Mouse (Mus musculus) liver, embryonic 14.5 days (tissue): ENCODE results near the gene Cbx8. TPM values are rescaled to one million over a fixed set of nuclear protein-coding genes. Genes with fewer than 3 reads are reported as not detected.

Experiments
- ATAC-seq: fragments of 200-750 bp; cut with Nextera tagmentation; 2 replicates; pipeline ENCODE4 v1.8.0; 2017; ENCODE audit warnings: moderate number of reproducible peaks, mild to moderate bottlenecking, moderate library complexity; ENCODE audit not compliant: insufficient read depth
- DNase-seq, 3 experiments: peaks; one replicate each; pipeline ENCODE4 v3.0.0-alpha.2; 2012 to 2013; ENCODE audit warnings: low read depth in 3 of 3, low spot score in 3 of 3
- H3K27ac ChIP-seq: fragments of 300-500 bp; sonication (generic); 2 replicates; pipeline ENCODE4 v1.5.1; 2014; ENCODE audit warnings: moderate library complexity, mild to moderate bottlenecking, control low read depth, inconsistent platforms
- H3K27me3 ChIP-seq: fragments of 300-500 bp; sonication (generic); 2 replicates; pipeline ENCODE4 v1.6.1; 2014; ENCODE audit warnings: mild to moderate bottlenecking, low read length, moderate library complexity; ENCODE audit not compliant: control insufficient read depth, insufficient read depth
- H3K36me3 ChIP-seq: fragments of 300-500 bp; sonication (generic); replicated peaks from 2 replicates; pipeline ENCODE4 v1.6.1; 2014; ENCODE audit warnings: low read depth; ENCODE audit not compliant: control insufficient read depth, insufficient read depth
- H3K4me1 ChIP-seq, 2 experiments: fragments of 200-500 bp in 1 of 2; fragments of 300-500 bp in 1 of 2; sonication (generic) in 1 of 2; replicated peaks; 2 replicates each; pipeline ENCODE4 v1.6.1; 2012 to 2014; ENCODE audit warnings: antibody characterized with exemption in 1 of 2, inconsistent platforms in 1 of 2, low read length in 1 of 2; ENCODE audit not compliant: control insufficient read depth in 2 of 2, insufficient read depth in 2 of 2
- H3K4me2 ChIP-seq: fragments of 300-500 bp; sonication (generic); 2 replicates; pipeline ENCODE4 v1.6.1; 2014; ENCODE audit warnings: low read depth, mild to moderate bottlenecking, control low read depth, moderate library complexity
- H3K4me3 ChIP-seq, 2 experiments: fragments of 200-500 bp in 1 of 2; fragments of 300-500 bp in 1 of 2; sonication (generic) in 1 of 2; 2 replicates each; pipeline ENCODE4 v1.5.1; 2012 to 2014; ENCODE audit warnings: low read depth in 2 of 2, low read length in 2 of 2, mild to moderate bottlenecking in 2 of 2, control low read depth in 1 of 2, inconsistent platforms in 1 of 2, moderate library complexity in 1 of 2; ENCODE audit not compliant: insufficient read depth in 1 of 2
- H3K9ac ChIP-seq: fragments of 300-500 bp; sonication (generic); replicated peaks from 2 replicates; pipeline ENCODE4 v1.6.1; 2014; ENCODE audit warnings: mild to moderate bottlenecking, control low read depth, moderate library complexity
- H3K9me3 ChIP-seq: fragments of 300-500 bp; sonication (generic); 2 replicates; pipeline ENCODE4 v1.6.1; 2016; ENCODE audit warnings: low read length, mixed read lengths; ENCODE audit not compliant: control insufficient read depth
- CTCF ChIP-seq: IDR thresholded peaks from 2 replicates; pipeline ENCODE4 v1.5.1; 2016; ENCODE audit warnings: antibody characterized with exemption, low read depth, control low read depth
- EP300 ChIP-seq: IDR thresholded peaks from 2 replicates; pipeline ENCODE4 v1.6.1; 2016; ENCODE audit warnings: antibody characterized with exemption, low read depth
- WGBS: fragments of 180-500 bp; shearing (Covaris S2); extraction: QIAGEN DNeasy Blood & Tissue Kit; methylation state at CpG from one replicate; pipeline ENCODE4 v1.1.7; 2014; ENCODE audit not compliant: insufficient replicate concordance; 5-methylcytosine and 5-hydroxymethylcytosine counted together
- polyA plus RNA-seq, 2 experiments: library from polyadenylated mRNA; depleted of rRNA in 1 of 2; stranded (reverse) in 1 of 2; unstranded in 1 of 2; fragments of >200 nt; fragmentation: Nextera tagmentation in 1 of 2; extraction: Ambion mirVana in 1 of 2; gene quantifications; 2 replicates each; pipeline versions ENCODE4 v1.2.1 to v1.2.3; 2012 to 2014

Gene Cbx8
- polyA plus RNA-seq, 2 experiments: 0.95 to 1.6 TPM

GRCm38 (mm10) chr11:118995448-118995847, 45.3 kb downstream of the Cbx8 start:
- DNase-seq (no peak), ATAC-seq (no peak)
- Histone ChIP-seq H3K4me3 (no peak overlapping the region), H3K27me3 (peaks cover 15% of the 10 kb centered on the region), H3K9me3 (no peaks in the 10 kb centered on the region), H3K4me2 (no peak overlapping the region), H3K36me3 (no peaks in the 10 kb centered on the region), H3K27ac (no peak overlapping the region), H3K4me1 (0 out of 4 replicates have a peak, but pooled peaks cover 0 to 2% of the 10 kb centered on the region in 2 experiments), H3K9ac (no peak overlapping the region)
- WGBS: 24% methylated on average over 4 of the region's 4 CpGs
- TF ChIP-seq CTCF (no peak), EP300 (no peak)

- H3K4me1 ChIP-seq: 0 out of 4 replicates have a peak, but pooled peaks cover 0 to 2% of the 10 kb centered on the region in 2 experiments
- H3K36me3 ChIP-seq: no peaks in the 10 kb centered on the region
- no peak overlapping the region for H3K4me2 ChIP-seq
Measured at GRCm38 (mm10) chr11:118992781-118993180, 48.0 kb downstream of the Cbx8 start.

GRCm38 (mm10) chr11:118987999-118988398, 52.8 kb downstream of the Cbx8 start, which contains the start of gene Enpp7:
TSS of gene Enpp7 (plus strand) at chr11:118988188.
- Histone ChIP-seq H3K27me3 (no peaks in the 10 kb centered on the region), H3K27ac (no peak within 1 kb of the TSS), H3K9ac (no peak within 1 kb of the TSS), H3K36me3 (no peaks in the 10 kb centered on the region), H3K4me1 (no peaks in the 10 kb centered on the region), H3K9me3 (no peaks in the 10 kb centered on the region), H3K4me3 (no peak within 1 kb of the TSS), H3K4me2 (no peak within 1 kb of the TSS)
- DNase-seq (no peak), ATAC-seq (no peak)
- 65% methylated on average over 10 of the region's 10 CpGs for WGBS
- TF ChIP-seq CTCF: no peak
- no peak for TF ChIP-seq EP300

More at GRCm38 (mm10) chr11:118992781-118993180, 48.0 kb downstream of the Cbx8 start:
- DNase-seq (no peak), ATAC-seq (no peak)
- H3K4me3 ChIP-seq: no peak overlapping the region
- TF ChIP-seq CTCF: no peak
- no peak for TF ChIP-seq EP300
- no peaks in the 10 kb centered on the region; the same call in 1 of the 2 replicates for H3K27me3 ChIP-seq
- H3K9me3 ChIP-seq: no peaks in the 10 kb centered on the region
- no peak overlapping the region for H3K9ac ChIP-seq
- no peak overlapping the region for H3K27ac ChIP-seq
- WGBS: 12% methylated on average over 3 of the region's 3 CpGs

Other genes with a start within 250 kb of the Cbx8 start
- gene Rbfox3, start 129.4 kb downstream of the Cbx8 start, polyA plus RNA-seq (2012; rRNA removed): 0.17 and 0.18 TPM in 2 replicates
- gene Rbfox3, start 129.4 kb downstream of the Cbx8 start, polyA plus RNA-seq (2014; fragmentation: Nextera tagmentation; extraction: Ambion mirVana): 0.08 and 0.14 TPM in 2 replicates
- gene Enpp7, start 52.8 kb downstream of the Cbx8 start, polyA plus RNA-seq (2012; rRNA removed): not detected in 2 replicates
- not detected in 2 replicates for gene Enpp7, start 52.8 kb downstream of the Cbx8 start, polyA plus RNA-seq (2014; fragmentation: Nextera tagmentation; extraction: Ambion mirVana)
- gene Cbx2, start 18.0 kb downstream of the Cbx8 start, polyA plus RNA-seq (2012; rRNA removed): 1.4 and 1.7 TPM in 2 replicates
- 1.8 and 2.4 TPM in 2 replicates for gene Cbx2, start 18.0 kb downstream of the Cbx8 start, polyA plus RNA-seq (2014; fragmentation: Nextera tagmentation; extraction: Ambion mirVana)
- gene Cbx4, start 45.3 kb upstream of the Cbx8 start, polyA plus RNA-seq (2012; rRNA removed): 1.8 and 3.3 TPM in 2 replicates
- gene Cbx4, start 45.3 kb upstream of the Cbx8 start, polyA plus RNA-seq (2014; fragmentation: Nextera tagmentation; extraction: Ambion mirVana): 1.6 and 2.0 TPM in 2 replicates
- gene Tbc1d16, start 187.5 kb upstream of the Cbx8 start, polyA plus RNA-seq (2012; rRNA removed): 0.92 and 1.0 TPM in 2 replicates
- gene Tbc1d16, start 187.5 kb upstream of the Cbx8 start, polyA plus RNA-seq (2014; fragmentation: Nextera tagmentation; extraction: Ambion mirVana): 0.58 and 0.76 TPM in 2 replicates
- gene Ccdc40, start 187.6 kb upstream of the Cbx8 start, polyA plus RNA-seq (2012; rRNA removed): 0.42 and 0.59 TPM in 2 replicates
- 0.29 and 0.42 TPM in 2 replicates for gene Ccdc40, start 187.6 kb upstream of the Cbx8 start, polyA plus RNA-seq (2014; fragmentation: Nextera tagmentation; extraction: Ambion mirVana)
- 14.7 and 18.8 TPM in 2 replicates for gene Gaa, start 226.9 kb upstream of the Cbx8 start, polyA plus RNA-seq (2012; rRNA removed)
- 11.8 and 14.7 TPM in 2 replicates for gene Gaa, start 226.9 kb upstream of the Cbx8 start, polyA plus RNA-seq (2014; fragmentation: Nextera tagmentation; extraction: Ambion mirVana)